Mouse (Mus musculus): Measurements from ENCODE around the gene Cd2bp2. TPM values are rescaled to one million over a fixed set of nuclear protein-coding genes. Genes with fewer than 3 reads are reported as not detected.

Gene Cd2bp2
- polyA plus RNA-seq, 1 experiment from 2014 or later: 44.4 TPM

DNA sequence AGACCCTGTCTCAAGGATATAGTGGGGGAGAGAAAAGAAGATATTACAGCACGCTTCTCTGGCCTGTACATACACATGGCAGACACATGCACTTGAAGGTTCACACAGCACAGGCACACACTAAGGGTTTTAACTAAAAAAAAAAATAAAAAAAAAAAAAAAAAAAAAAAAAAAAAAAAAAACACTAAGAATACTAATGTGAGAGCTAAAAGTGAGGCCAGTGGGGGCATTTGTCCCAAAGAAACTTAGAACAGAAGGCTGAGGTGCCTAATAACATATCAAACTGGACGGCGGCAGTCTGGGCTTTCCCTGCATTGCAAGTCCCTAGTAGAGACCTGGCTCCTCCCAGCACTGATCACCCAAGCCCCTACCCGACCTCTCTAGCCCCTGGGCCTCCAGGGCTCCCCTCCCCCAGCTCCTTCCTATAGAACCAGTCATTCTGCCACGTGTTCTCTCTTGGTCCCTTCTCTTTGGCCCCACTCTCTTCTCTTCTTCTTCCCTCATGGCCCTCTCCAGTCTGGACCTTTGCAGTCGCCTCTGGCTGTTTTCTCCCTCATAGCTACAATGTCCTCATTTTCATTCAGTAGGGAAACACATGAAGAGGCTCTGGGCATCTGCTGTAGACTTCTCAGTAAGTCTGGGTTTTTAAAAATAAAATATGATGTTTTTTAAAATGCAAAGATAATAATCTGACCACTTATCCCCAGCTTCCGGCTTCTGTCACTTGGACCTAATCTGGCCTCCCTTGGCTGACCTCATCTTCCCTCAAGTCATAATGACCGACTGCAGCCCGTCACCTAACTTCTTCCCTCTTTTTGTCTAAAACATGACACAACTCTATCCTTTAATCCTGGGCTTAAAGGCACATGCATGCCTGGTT lies 50.2 kb downstream of the Cd2bp2 start:
- Histone ChIP-seq H3K9me3 (ENCODE audit: control insufficient read depth, low read length) (no peaks in the 10 kb centered on the region), H3K4me1 (replicated peaks; ENCODE audit: control insufficient read depth, insufficient read depth, low read length) (0 out of 2 replicates have a peak, but pooled peaks cover 3% of the 10 kb centered on the region), H3K4me3 (ENCODE audit: low read depth, low read length) (no peak overlapping the region), H3K4me2 (ENCODE audit: low read length) (no peak overlapping the region), H3K9ac (ENCODE audit: low read length) (no peak overlapping the region), H3K27ac (ENCODE audit: low read depth) (no peak overlapping the region), H3K36me3 (ENCODE audit: control insufficient read depth, insufficient read depth, low read length) (no peaks in the 10 kb centered on the region), H3K27me3 (replicated peaks; ENCODE audit: control insufficient read depth, insufficient read depth, low read length) (no peaks in the 10 kb centered on the region)
- ATAC-seq (replicated peaks; ENCODE audit: low FRiP score, low TSS enrichment, low read depth) (no peak), DNase-seq (ENCODE audit: low spot score) (no peak)
- 52% methylated on average over 9 of the region's 9 CpGs for WGBS

DNA sequence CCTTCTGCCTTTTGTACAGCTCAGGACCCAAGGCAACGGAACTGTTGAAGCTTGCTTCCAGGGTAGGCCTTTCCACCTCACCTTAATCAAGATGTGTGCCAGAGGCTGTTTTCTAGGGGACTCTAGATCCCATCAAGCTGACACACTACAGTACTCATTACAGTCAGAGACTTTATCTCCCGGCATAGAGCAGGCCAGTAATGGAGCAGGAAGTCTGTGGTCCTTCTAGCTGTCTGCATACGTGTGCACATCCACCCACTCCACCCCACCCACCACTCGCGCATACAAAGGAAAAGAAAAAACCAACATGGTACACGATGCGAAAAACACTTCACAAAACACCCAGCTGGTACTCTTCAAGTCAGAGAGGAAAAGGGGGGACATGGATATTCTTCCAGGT lies 51.4 kb downstream of the Cd2bp2 start:
- no peak for ATAC-seq (replicated peaks; ENCODE audit: low FRiP score, low TSS enrichment, low read depth)
- WGBS: 83% methylated on average over 7 of the region's 7 CpGs
- no peak overlapping the region for H3K4me2 ChIP-seq (ENCODE audit: low read length)

DNA sequence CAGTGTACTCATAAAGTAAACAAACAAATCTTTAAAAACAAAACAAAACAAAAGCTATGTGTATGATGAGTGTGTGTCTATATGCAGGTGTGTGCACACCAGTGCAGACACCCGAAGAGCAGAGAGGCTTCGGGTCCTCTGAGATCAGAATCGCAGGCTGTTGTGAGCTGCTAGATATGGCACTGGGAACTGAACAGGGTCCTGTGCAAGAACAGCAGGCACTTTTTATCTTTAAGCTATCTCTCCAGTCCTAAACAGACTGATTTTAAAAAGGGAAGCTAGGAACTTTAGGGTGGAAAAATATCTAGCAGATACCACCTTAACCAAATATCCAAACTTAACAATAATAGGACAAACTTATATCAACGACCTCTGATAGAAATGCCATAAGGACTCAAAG lies 53.2 kb downstream of the Cd2bp2 start:
- WGBS: 90% methylated on average over 4 of the region's 4 CpGs
- no peak overlapping the region for H3K9ac ChIP-seq (ENCODE audit: low read length)
- H3K36me3 ChIP-seq (ENCODE audit: control insufficient read depth, insufficient read depth, low read length): no peaks in the 10 kb centered on the region

More for the DNA sequence above, 51.4 kb downstream of the Cd2bp2 start:
- Histone ChIP-seq H3K4me3 (ENCODE audit: low read depth, low read length) (no peak overlapping the region), H3K27ac (ENCODE audit: low read depth) (no peak overlapping the region), H3K4me1 (replicated peaks; ENCODE audit: control insufficient read depth, insufficient read depth, low read length) (0 out of 2 replicates have a peak, but pooled peaks cover 3% of the 10 kb centered on the region), H3K27me3 (replicated peaks; ENCODE audit: control insufficient read depth, insufficient read depth, low read length) (no peaks in the 10 kb centered on the region), H3K9ac (ENCODE audit: low read length) (no peak overlapping the region), H3K36me3 (ENCODE audit: control insufficient read depth, insufficient read depth, low read length) (no peaks in the 10 kb centered on the region), H3K9me3 (ENCODE audit: control insufficient read depth, low read length) (no peaks in the 10 kb centered on the region)
- DNase-seq (ENCODE audit: low spot score): no peak

DNA sequence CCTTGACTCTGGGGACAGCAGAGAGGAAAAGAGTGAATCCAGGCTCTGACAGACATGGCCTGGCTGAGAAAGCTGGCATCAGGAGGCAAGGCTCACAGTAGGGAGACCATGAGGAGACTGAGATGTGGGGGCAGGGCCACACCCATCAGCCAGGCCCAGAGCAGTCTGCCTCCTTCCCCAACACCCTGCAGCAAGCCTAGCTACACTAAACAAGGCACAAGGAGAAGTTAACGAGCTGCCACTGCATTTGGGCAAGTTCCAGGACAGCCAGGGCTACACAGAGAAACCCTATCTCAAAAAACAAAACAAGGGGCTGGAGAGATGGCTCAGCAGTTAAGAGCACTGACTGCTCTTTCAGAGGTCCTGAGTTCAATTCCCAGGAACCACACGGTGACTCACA lies 53.6 kb downstream of the Cd2bp2 start:
- DNase-seq (ENCODE audit: low spot score) (no peak), ATAC-seq (replicated peaks; ENCODE audit: low FRiP score, low TSS enrichment, low read depth) (no peak)
- H3K27ac ChIP-seq (ENCODE audit: low read depth): no peak overlapping the region
- H3K27me3 ChIP-seq (replicated peaks; ENCODE audit: control insufficient read depth, insufficient read depth, low read length): no peaks in the 10 kb centered on the region
- 52% methylated on average over 2 of the region's 2 CpGs for WGBS
- no peak overlapping the region for H3K9ac ChIP-seq (ENCODE audit: low read length)
- H3K36me3 ChIP-seq (ENCODE audit: control insufficient read depth, insufficient read depth, low read length): no peaks in the 10 kb centered on the region
- 0 out of 2 replicates have a peak, but pooled peaks cover 3% of the 10 kb centered on the region for H3K4me1 ChIP-seq (replicated peaks; ENCODE audit: control insufficient read depth, insufficient read depth, low read length)
- H3K9me3 ChIP-seq (ENCODE audit: control insufficient read depth, low read length): no peaks in the 10 kb centered on the region
- H3K4me3 ChIP-seq (ENCODE audit: low read depth, low read length): no peak overlapping the region
- no peak overlapping the region for H3K4me2 ChIP-seq (ENCODE audit: low read length)

More for the DNA sequence above, 53.2 kb downstream of the Cd2bp2 start:
- Histone ChIP-seq H3K27ac (ENCODE audit: low read depth) (no peak overlapping the region), H3K27me3 (replicated peaks; ENCODE audit: control insufficient read depth, insufficient read depth, low read length) (no peaks in the 10 kb centered on the region), H3K4me1 (replicated peaks; ENCODE audit: control insufficient read depth, insufficient read depth, low read length) (0 out of 2 replicates have a peak, but pooled peaks cover 3% of the 10 kb centered on the region), H3K9me3 (ENCODE audit: control insufficient read depth, low read length) (no peaks in the 10 kb centered on the region), H3K4me2 (ENCODE audit: low read length) (no peak overlapping the region), H3K4me3 (ENCODE audit: low read depth, low read length) (no peak overlapping the region)
- ATAC-seq (replicated peaks; ENCODE audit: low FRiP score, low TSS enrichment, low read depth): no peak
- DNase-seq (ENCODE audit: low spot score): no peak

Other genes starting within 250 kb of the Cd2bp2 start
- gene Asphd1, start 246.5 kb downstream of the Cd2bp2 start, polyA plus RNA-seq (2014; fragmentation: Nextera tagmentation; extraction: Ambion mirVana): 0.39 and 0.65 TPM in 2 replicates
- gene Sez6l2, start 245.5 kb downstream of the Cd2bp2 start, polyA plus RNA-seq (2014; fragmentation: Nextera tagmentation; extraction: Ambion mirVana): 3.2 and 3.8 TPM in 2 replicates
- 105 and 109 TPM in 2 replicates for gene Cdipt, start 220.1 kb downstream of the Cd2bp2 start, polyA plus RNA-seq (2014; fragmentation: Nextera tagmentation; extraction: Ambion mirVana)
- 2.2 and 2.5 TPM in 2 replicates for gene Cdiptos, start 220.0 kb downstream of the Cd2bp2 start, polyA plus RNA-seq (2014; fragmentation: Nextera tagmentation; extraction: Ambion mirVana)
- 27.4 and 29.6 TPM in 2 replicates for gene Mvp, start 181.4 kb downstream of the Cd2bp2 start, polyA plus RNA-seq (2014; fragmentation: Nextera tagmentation; extraction: Ambion mirVana)
- gene Pagr1b, start 179.6 kb downstream of the Cd2bp2 start, polyA plus RNA-seq (2014; fragmentation: Nextera tagmentation; extraction: Ambion mirVana): 0.45 and 0.86 TPM in 2 replicates
- gene Pagr1a, start 178.7 kb downstream of the Cd2bp2 start, polyA plus RNA-seq (2014; fragmentation: Nextera tagmentation; extraction: Ambion mirVana): 43.9 and 47.7 TPM in 2 replicates
- 41.8 and 46.3 TPM in 2 replicates for gene Gm42742, start 175.0 kb downstream of the Cd2bp2 start, polyA plus RNA-seq (2014; fragmentation: Nextera tagmentation; extraction: Ambion mirVana)
- 9.2 and 9.5 TPM in 2 replicates for gene Prrt2, start 174.8 kb downstream of the Cd2bp2 start, polyA plus RNA-seq (2014; fragmentation: Nextera tagmentation; extraction: Ambion mirVana)
- gene Maz, start 169.0 kb downstream of the Cd2bp2 start, polyA plus RNA-seq (2014; fragmentation: Nextera tagmentation; extraction: Ambion mirVana): 55.1 and 61.9 TPM in 2 replicates
- gene Kif22, start 153.6 kb downstream of the Cd2bp2 start, polyA plus RNA-seq (2014; fragmentation: Nextera tagmentation; extraction: Ambion mirVana): 115 and 129 TPM in 2 replicates
- gene Zg16, start 108.7 kb downstream of the Cd2bp2 start, polyA plus RNA-seq (2014; fragmentation: Nextera tagmentation; extraction: Ambion mirVana): 0.30 TPM in 1 of 2 replicates, not detected in the other
- gene AI467606, start 104.7 kb downstream of the Cd2bp2 start, polyA plus RNA-seq (2014; fragmentation: Nextera tagmentation; extraction: Ambion mirVana): 2.6 and 3.9 TPM in 2 replicates
- gene Qprt, start 73.8 kb downstream of the Cd2bp2 start, polyA plus RNA-seq (2014; fragmentation: Nextera tagmentation; extraction: Ambion mirVana): 2.9 TPM in 2 replicates
- 0.22 and 0.39 TPM in 2 replicates for gene Spn, start 58.2 kb downstream of the Cd2bp2 start, polyA plus RNA-seq (2014; fragmentation: Nextera tagmentation; extraction: Ambion mirVana)
- 21.3 and 21.4 TPM in 2 replicates for gene Tbc1d10b, start 12.4 kb upstream of the Cd2bp2 start, polyA plus RNA-seq (2014; fragmentation: Nextera tagmentation; extraction: Ambion mirVana)
- gene Mylpf, start 12.8 kb upstream of the Cd2bp2 start, polyA plus RNA-seq (2014; fragmentation: Nextera tagmentation; extraction: Ambion mirVana): 10.8 and 12.9 TPM in 2 replicates
- gene Zfp553, start 37.0 kb upstream of the Cd2bp2 start, polyA plus RNA-seq (2014; fragmentation: Nextera tagmentation; extraction: Ambion mirVana): 16.8 and 18.5 TPM in 2 replicates
- 12.9 and 14.4 TPM in 2 replicates for gene Sept1, start 37.1 kb upstream of the Cd2bp2 start, polyA plus RNA-seq (2014; fragmentation: Nextera tagmentation; extraction: Ambion mirVana)
- gene Zfp771, start 48.2 kb upstream of the Cd2bp2 start, polyA plus RNA-seq (2014; fragmentation: Nextera tagmentation; extraction: Ambion mirVana): 47.6 and 52.2 TPM in 2 replicates
- 280 and 305 TPM in 2 replicates for gene Dctpp1, start 64.7 kb upstream of the Cd2bp2 start, polyA plus RNA-seq (2014; fragmentation: Nextera tagmentation; extraction: Ambion mirVana)
- 153 and 183 TPM in 2 replicates for gene Sephs2, start 78.0 kb upstream of the Cd2bp2 start, polyA plus RNA-seq (2014; fragmentation: Nextera tagmentation; extraction: Ambion mirVana)
- gene Itgal, start 100.2 kb upstream of the Cd2bp2 start, polyA plus RNA-seq (2014; fragmentation: Nextera tagmentation; extraction: Ambion mirVana): 1.6 and 2.1 TPM in 2 replicates
- 4.2 and 4.5 TPM in 2 replicates for gene Zfp768, start 149.5 kb upstream of the Cd2bp2 start, polyA plus RNA-seq (2014; fragmentation: Nextera tagmentation; extraction: Ambion mirVana)
- 9.8 and 11.3 TPM in 2 replicates for gene Zfp747, start 180.0 kb upstream of the Cd2bp2 start, polyA plus RNA-seq (2014; fragmentation: Nextera tagmentation; extraction: Ambion mirVana)
- 6.2 and 7.4 TPM in 2 replicates for gene 9130019O22Rik, start 191.1 kb upstream of the Cd2bp2 start, polyA plus RNA-seq (2014; fragmentation: Nextera tagmentation; extraction: Ambion mirVana)
- 9.2 and 9.7 TPM in 2 replicates for gene E430018J23Rik, start 197.6 kb upstream of the Cd2bp2 start, polyA plus RNA-seq (2014; fragmentation: Nextera tagmentation; extraction: Ambion mirVana)
- 9.6 and 10.6 TPM in 2 replicates for gene Zfp764, start 210.8 kb upstream of the Cd2bp2 start, polyA plus RNA-seq (2014; fragmentation: Nextera tagmentation; extraction: Ambion mirVana)
- 24.1 and 25.2 TPM in 2 replicates for gene Zfp688, start 226.0 kb upstream of the Cd2bp2 start, polyA plus RNA-seq (2014; fragmentation: Nextera tagmentation; extraction: Ambion mirVana)